Mouse (Mus musculus) embryonic facial prominence, embryonic 10.5 days (tissue): ENCODE data around the gene Kcnma1. TPM values are rescaled to one million over a fixed set of nuclear protein-coding genes. Genes with fewer than 3 reads are reported as not detected.

ENCODE experiments used
- DNase-seq: peaks from one replicate; pipeline ENCODE4 v3.0.0-alpha.2; 2017; ENCODE audit warnings: low spot score
- H3K27ac ChIP-seq: fragments of 300-500 bp; sonication (generic); replicated peaks from 2 replicates; pipeline ENCODE4 v1.5.1; 2016; ENCODE audit warnings: mild to moderate bottlenecking
- H3K27me3 ChIP-seq: fragments of 300-500 bp; sonication (generic); replicated peaks from 2 replicates; pipeline ENCODE4 v1.6.1; 2016; ENCODE audit warnings: low read depth, mild to moderate bottlenecking; ENCODE audit not compliant: poor library complexity, severe bottlenecking
- H3K36me3 ChIP-seq: fragments of 300-500 bp; sonication (generic); replicated peaks from 2 replicates; pipeline ENCODE4 v1.6.1; 2016; ENCODE audit warnings: mild to moderate bottlenecking, moderate library complexity
- H3K4me1 ChIP-seq: fragments of 300-500 bp; sonication (generic); 2 replicates; pipeline ENCODE4 v1.6.1; 2016
- H3K4me3 ChIP-seq: fragments of 300-500 bp; sonication (generic); 2 replicates; pipeline ENCODE4 v1.5.1; 2016; ENCODE audit warnings: mild to moderate bottlenecking, moderate library complexity
- H3K9me3 ChIP-seq: fragments of 300-500 bp; sonication (generic); 2 replicates; pipeline ENCODE4 v1.6.1; 2016; ENCODE audit warnings: mild to moderate bottlenecking
- WGBS: fragments of 180-500 bp; shearing (Covaris S2); methylation state at CpG from one replicate; pipeline ENCODE4 v1.1.7; 2016; 5-methylcytosine and 5-hydroxymethylcytosine counted together
- polyA plus RNA-seq: library from polyadenylated mRNA; unstranded; fragments of >200 nt; fragmentation: Nextera tagmentation; extraction: Ambion mirVana; gene quantifications from 2 replicates; pipeline ENCODE4 v1.2.1, GENCODE M21; 2016

Gene Kcnma1
- polyA plus RNA-seq, 1 experiment from 2014 or later: 0.70 TPM

GRCm38 (mm10) chr14:23555647-23556046 is 458.6 kb downstream of the Kcnma1 start:
- DNase-seq: no peak
- no peak overlapping the region for H3K4me3 ChIP-seq
- no peaks in the 10 kb centered on the region for H3K36me3 ChIP-seq
- 80% methylated on average over 2 of the region's 2 CpGs for WGBS
- no peaks in the 10 kb centered on the region for H3K27me3 ChIP-seq
- H3K27ac ChIP-seq: no peak overlapping the region
- H3K4me1 ChIP-seq: peaks cover 16% of the 10 kb centered on the region
- no peaks in the 10 kb centered on the region for H3K9me3 ChIP-seq

DNA sequence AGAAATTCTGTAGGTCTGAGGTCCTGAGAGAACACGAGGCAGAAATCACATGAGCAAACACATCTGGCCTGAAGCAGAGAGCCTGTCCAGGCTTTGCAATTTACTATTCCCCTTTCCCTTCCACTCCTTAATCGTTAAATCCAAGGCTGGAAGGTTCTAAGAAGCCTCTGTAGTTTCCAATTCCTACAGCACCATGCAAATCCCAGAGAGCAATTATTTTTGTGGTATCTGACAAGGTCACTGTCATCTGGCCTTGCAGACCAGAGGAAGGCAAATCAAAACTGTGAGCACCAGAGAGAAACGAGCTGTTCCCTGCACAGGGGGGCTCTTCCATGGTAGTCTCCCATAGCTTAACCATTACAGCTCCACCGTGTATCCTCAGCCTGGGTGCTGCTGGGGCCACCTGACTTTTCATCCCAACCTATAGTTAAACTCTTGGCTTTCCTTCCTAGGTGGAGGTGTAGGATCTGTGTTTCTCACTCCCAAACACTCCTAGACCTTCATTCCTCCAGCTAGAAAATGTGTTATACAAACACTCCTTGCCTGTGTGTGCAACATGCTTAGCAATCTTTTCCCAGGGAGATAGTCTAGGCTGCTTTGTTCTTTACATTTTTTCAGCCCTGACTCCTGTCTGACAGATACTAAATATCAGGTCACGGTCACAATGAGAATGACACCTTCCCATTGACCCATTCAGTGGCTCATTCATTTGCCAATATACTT is 461.9 kb downstream of the Kcnma1 start:
- Histone ChIP-seq H3K27me3 (no peaks in the 10 kb centered on the region), H3K4me1 (peaks cover 16% of the 10 kb centered on the region), H3K27ac (no peak overlapping the region), H3K9me3 (no peaks in the 10 kb centered on the region), H3K36me3 (no peaks in the 10 kb centered on the region), H3K4me3 (no peak overlapping the region)
- 55% methylated on average over 5 of the region's 5 CpGs for WGBS
- no peak for DNase-seq

DNA sequence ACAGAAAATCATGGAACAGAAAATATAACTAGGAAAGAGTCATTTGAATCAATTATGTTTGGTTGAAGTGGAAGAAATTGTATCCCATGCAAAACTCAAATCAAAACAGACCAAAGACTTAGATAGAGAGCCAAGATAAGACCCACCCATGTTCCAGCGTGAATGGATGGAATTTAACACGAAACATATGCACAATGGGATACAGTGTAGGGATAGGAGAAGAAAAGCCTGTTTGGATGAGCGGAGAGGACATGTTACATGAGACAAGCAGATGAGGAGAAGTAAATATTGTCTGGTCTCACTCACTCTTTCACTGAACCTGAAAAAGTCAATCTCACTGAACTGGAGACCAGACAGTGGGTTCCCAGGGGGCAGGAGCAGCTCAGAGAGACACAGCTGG is 463.8 kb downstream of the Kcnma1 start:
- Histone ChIP-seq H3K4me3 (no peak overlapping the region), H3K27ac (no peak overlapping the region), H3K27me3 (no peaks in the 10 kb centered on the region), H3K36me3 (no peaks in the 10 kb centered on the region), H3K9me3 (no peaks in the 10 kb centered on the region), H3K4me1 (peaks cover 10% of the 10 kb centered on the region)
- DNase-seq: no peak
- WGBS: 70% methylated on average over 3 of the region's 3 CpGs

DNA sequence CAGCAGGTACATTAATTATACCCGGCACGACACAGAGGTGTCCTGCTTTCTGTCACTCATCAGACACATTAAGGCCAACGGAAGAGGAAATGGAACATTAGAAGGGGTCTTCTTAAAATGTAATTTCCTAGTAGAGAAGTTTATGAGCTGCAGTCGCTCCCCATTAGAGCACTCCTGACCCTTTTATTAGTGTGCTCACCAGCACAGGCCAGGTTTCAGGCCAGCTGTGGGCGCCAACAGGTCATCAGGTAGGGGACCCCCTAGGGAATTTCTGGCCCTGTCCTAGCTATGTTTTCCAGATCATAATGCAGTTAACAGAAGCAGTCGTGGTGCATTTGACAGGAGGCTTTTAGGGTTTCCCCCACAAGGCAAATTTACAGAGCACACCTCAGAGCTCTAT is 472.2 kb downstream of the Kcnma1 start:
- 85% methylated on average over 6 of the region's 6 CpGs for WGBS

DNA sequence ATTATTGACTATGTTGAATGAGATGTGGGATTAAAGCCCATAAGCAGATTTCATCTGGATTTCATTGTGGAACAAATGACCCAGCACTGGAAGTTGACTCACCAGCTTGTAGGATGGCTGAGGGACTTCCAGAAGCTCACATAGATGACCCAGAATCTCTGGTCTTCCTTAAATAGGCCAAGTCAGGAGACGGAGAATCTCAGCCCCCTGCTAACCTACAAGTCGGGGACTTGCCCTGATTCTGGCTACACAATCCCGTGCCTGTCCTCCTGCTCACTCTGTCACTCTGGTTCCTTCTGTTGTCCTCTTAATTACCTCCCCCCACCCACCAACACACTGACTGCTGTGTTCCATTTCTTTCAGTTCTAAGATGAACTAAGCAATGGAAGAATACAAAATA is 474.7 kb downstream of the Kcnma1 start:
- DNase-seq: no peak
- no peaks in the 10 kb centered on the region for H3K36me3 ChIP-seq
- H3K27me3 ChIP-seq: no peaks in the 10 kb centered on the region

More for the DNA sequence above, 472.2 kb downstream of the Kcnma1 start:
- Histone ChIP-seq H3K4me1 (no peaks in the 10 kb centered on the region), H3K4me3 (no peak overlapping the region), H3K9me3 (0 out of 2 replicates have a peak, but pooled peaks cover 2% of the 10 kb centered on the region), H3K27ac (no peak overlapping the region), H3K36me3 (no peaks in the 10 kb centered on the region), H3K27me3 (no peaks in the 10 kb centered on the region)
- DNase-seq: no peak

DNA sequence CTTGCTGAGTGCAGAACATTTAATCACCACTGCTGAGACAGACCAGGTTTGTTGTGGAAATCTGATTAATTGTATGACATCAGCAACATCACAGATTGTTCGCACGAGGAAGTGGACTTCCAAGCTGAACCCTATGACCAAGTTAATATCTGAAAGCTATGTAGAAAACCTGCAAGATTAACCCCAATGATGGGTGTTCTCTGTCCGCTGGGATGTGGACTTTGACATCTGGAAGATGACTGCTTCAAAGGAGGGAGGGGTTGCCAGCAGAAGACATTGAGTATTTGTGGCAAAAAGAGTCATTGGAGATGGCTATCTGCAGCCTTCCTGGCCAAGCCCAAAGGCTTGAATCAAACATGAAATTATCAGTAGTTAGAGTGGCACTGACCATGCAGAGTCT is 480.9 kb downstream of the Kcnma1 start:
- no peaks in the 10 kb centered on the region for H3K36me3 ChIP-seq
- DNase-seq: no peak
- H3K9me3 ChIP-seq: peaks cover 3% of the 10 kb centered on the region; the same call in 1 of the 2 replicates
- no peak overlapping the region for H3K27ac ChIP-seq
- WGBS: 96% methylated on average over 3 of the region's 3 CpGs
- no peaks in the 10 kb centered on the region; the same call in 1 of the 2 replicates for H3K27me3 ChIP-seq
- H3K4me1 ChIP-seq: 0 out of 2 replicates have a peak, but pooled peaks cover 7% of the 10 kb centered on the region
- no peak overlapping the region for H3K4me3 ChIP-seq

More for the DNA sequence above, 474.7 kb downstream of the Kcnma1 start:
- Histone ChIP-seq H3K4me3 (no peak overlapping the region), H3K9me3 (peaks cover 4% of the 10 kb centered on the region; the same call in 1 of the 2 replicates), H3K27ac (no peak overlapping the region), H3K4me1 (no peaks in the 10 kb centered on the region)
- 89% methylated on average over 3 of the region's 3 CpGs for WGBS

DNA sequence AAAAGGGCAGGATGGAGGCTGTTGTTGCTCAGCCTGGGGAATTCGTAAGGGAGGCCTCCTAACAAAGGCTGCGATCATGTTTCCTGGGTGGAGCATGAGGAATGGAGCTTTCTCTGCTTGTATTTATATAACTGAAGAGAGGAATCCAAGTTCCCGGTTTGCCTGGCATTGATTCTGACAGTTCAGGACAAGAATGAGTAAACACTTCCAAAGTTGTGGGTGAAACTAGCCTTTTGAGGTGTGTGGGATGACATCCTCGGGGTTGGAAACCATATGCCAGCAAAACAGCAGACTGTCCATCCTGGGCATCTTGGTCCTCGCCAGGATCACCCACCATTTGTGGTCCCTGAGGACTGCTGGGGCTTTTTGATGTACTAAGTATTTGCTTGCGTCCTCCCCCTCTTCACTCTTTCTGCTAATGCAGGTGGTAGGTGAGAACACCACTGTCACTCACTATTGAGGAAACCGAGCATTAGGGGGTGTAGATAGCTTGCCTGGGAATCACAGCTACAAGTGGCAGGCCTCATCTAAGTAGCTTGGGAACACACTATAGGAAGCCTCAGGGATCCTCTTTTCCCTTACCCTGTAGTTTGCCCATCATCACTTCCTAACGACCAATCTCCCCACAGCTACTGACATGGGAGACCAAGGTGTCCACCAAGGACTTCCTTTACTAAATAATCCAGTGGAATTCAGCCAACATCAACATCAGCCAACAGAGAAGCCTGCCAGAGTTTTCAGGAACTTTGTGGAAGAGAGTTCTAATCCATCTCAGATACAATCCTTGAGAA is 482.4 kb downstream of the Kcnma1 start:
- H3K4me1 ChIP-seq: 0 out of 2 replicates have a peak, but pooled peaks cover 7% of the 10 kb centered on the region
- 77% methylated on average over 8 of the region's 8 CpGs for WGBS
- H3K9me3 ChIP-seq: peaks cover 3% of the 10 kb centered on the region; the same call in 1 of the 2 replicates
- no peak for DNase-seq
- H3K27ac ChIP-seq: no peak overlapping the region
- H3K27me3 ChIP-seq: no peaks in the 10 kb centered on the region; the same call in 1 of the 2 replicates
- H3K36me3 ChIP-seq: no peaks in the 10 kb centered on the region
- H3K4me3 ChIP-seq: no peak overlapping the region

GRCm38 (mm10) chr14:23529720-23530119 is 484.6 kb downstream of the Kcnma1 start:
- Histone ChIP-seq H3K36me3 (no peaks in the 10 kb centered on the region), H3K27ac (no peak overlapping the region), H3K9me3 (peaks cover 2% of the 10 kb centered on the region; the same call in 1 of the 2 replicates), H3K27me3 (peaks cover 4% of the 10 kb centered on the region; the same call in 1 of the 2 replicates), H3K4me3 (no peak overlapping the region), H3K4me1 (peaks cover 13% of the 10 kb centered on the region)
- WGBS: 8% methylated on average over 4 of the region's 4 CpGs
- DNase-seq: peak; percentile 63

DNA sequence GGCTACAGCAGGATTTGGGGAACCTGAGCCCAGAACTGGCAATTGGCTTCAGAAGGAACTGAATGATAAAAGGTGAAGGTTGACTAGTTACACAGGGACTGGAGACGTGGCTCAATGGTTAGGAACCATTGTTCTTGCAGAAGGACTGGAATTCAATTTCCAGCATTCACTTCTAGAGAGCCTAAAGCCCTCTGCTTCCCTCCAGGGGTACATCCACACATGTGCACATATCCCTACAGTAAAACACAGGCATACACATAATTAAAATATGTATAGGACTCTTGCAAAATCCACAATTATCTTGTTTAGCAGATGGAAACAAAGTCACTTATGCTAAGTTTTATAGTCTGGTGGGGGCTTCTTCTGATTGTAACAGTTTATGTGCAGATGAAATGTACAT is 485.1 kb downstream of the Kcnma1 start:
- Histone ChIP-seq H3K4me3 (no peak overlapping the region), H3K9me3 (no peaks in the 10 kb centered on the region), H3K27ac (peak overlapping the region; percentile 61), H3K36me3 (no peaks in the 10 kb centered on the region), H3K27me3 (peaks cover 4% of the 10 kb centered on the region; the same call in 1 of the 2 replicates), H3K4me1 (peaks cover 16% of the 10 kb centered on the region)
- no peak for DNase-seq
- WGBS: 53% methylated on average over 1 of the region's 1 CpGs

DNA sequence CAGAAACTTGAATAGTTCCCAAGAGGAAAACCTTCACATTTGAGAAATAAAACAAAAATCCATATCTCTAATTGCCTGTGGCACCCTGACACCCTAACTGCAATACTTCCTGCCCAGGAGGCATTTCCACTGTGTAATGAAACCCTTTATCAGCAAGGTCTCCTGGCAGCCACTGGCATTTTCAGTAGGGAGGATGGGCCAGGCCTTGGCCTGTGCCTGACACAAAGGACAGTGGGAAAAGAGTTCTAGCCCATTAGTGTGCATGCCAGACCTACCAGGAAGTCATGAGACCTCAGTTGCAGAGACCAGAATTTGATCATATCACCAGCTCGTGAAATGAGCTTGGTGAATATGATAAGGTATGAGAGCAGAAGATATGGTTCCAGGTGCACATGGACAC is 488.4 kb downstream of the Kcnma1 start:
- peaks cover 4% of the 10 kb centered on the region; the same call in 1 of the 2 replicates for H3K27me3 ChIP-seq
- H3K4me1 ChIP-seq: peaks cover 41% of the 10 kb centered on the region
- no peaks in the 10 kb centered on the region for H3K36me3 ChIP-seq
- DNase-seq: no peak
- H3K9me3 ChIP-seq: no peaks in the 10 kb centered on the region
- H3K27ac ChIP-seq: no peak overlapping the region
- H3K4me3 ChIP-seq: no peak overlapping the region
- 95% methylated on average over 1 of the region's 1 CpGs for WGBS

GRCm38 (mm10) chr14:23523825-23524491 is 490.3 kb downstream of the Kcnma1 start:
- no peaks in the 10 kb centered on the region for H3K36me3 ChIP-seq
- no peak for DNase-seq
- peaks cover 55% of the 10 kb centered on the region for H3K4me1 ChIP-seq
- H3K9me3 ChIP-seq: no peaks in the 10 kb centered on the region
- H3K27ac ChIP-seq: peak overlapping the region; percentile 63
- no peak overlapping the region for H3K4me3 ChIP-seq
- peaks cover 4% of the 10 kb centered on the region; the same call in 1 of the 2 replicates for H3K27me3 ChIP-seq
- 44% methylated on average over 6 of the region's 6 CpGs for WGBS

GRCm38 (mm10) chr14:23522606-23523159 is 491.6 kb downstream of the Kcnma1 start:
- peaks cover 53% of the 10 kb centered on the region for H3K4me1 ChIP-seq
- H3K9me3 ChIP-seq: no peaks in the 10 kb centered on the region
- WGBS: 58% methylated on average over 4 of the region's 4 CpGs
- DNase-seq: peak; percentile 32
- H3K27me3 ChIP-seq: 0 out of 2 replicates have a peak, but pooled peaks cover 4% of the 10 kb centered on the region
- H3K27ac ChIP-seq: peak overlapping the region; percentile 59
- H3K4me3 ChIP-seq: no peak overlapping the region
- H3K36me3 ChIP-seq: no peaks in the 10 kb centered on the region
